Mouse (Mus musculus) ES-Bruce4 (cell line): Measurements from ENCODE around the gene Poc1b.

Source experiments
- CTCF ChIP-seq: IDR thresholded peaks from one replicate; pipeline ENCODE4 v1.8.1; 2011; ENCODE audit warnings: low read depth, low read length
- EP300 ChIP-seq: IDR thresholded peaks from 2 replicates; pipeline ENCODE4 v1.6.1; 2011; ENCODE audit warnings: low read depth, low read length; ENCODE audit not compliant: insufficient read depth
- POLR2A ChIP-seq: IDR thresholded peaks from one replicate; pipeline ENCODE4 v1.8.1; 2011; ENCODE audit warnings: low read length; ENCODE audit not compliant: insufficient read depth

GRCm38 (mm10) chr10:99237205-99237832, 130.5 kb downstream of the Poc1b start:
- no peak for TF ChIP-seq EP300
- TF ChIP-seq CTCF: no peak
- no peak for TF ChIP-seq POLR2A
